Mouse (Mus musculus): ENCODE measurements around the gene Thbs3.

DNA sequence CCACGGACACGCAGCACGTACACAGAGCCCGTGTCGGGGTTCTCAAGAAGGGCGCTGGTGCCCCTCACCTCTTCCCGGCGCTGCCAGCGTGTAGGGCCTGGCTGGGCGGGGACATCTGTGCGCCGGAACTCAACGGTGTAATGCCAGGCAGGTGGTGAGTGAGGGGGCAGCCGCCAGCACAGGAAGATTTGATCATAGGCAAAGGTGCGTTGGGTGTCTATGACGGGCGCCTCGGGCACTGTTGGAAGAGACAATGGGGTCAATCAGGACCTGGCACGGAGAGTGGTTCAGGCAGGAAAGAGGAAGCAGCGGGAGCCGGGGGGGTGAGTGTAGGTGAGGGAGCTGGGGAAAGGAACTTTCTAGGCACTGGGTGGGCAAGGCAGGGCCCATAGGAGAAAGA lies 22.7 kb downstream of the Thbs3 start:
- TF ChIP-seq CTCF (IDR thresholded peaks at IDR 0.05) = no peak
- no peak for TF ChIP-seq EP300 (IDR thresholded peaks at IDR 0.05)
